Mouse (Mus musculus) naive thymus-derived CD4-positive, alpha-beta T cell, adult 2 months (primary cell): ENCODE measurements around the gene Aacs.
"Not testable (repeated sequence)": the region's sequence is repeated elsewhere in the genome, so short reads cannot be mapped to it uniquely, and the experiment has no call there.

Experiments used
- DNase-seq: peaks from one replicate; pipeline ENCODE4 v3.0.0-alpha.2; 2011; ENCODE audit warnings: low read depth

The Aacs gene

GRCm38 (mm10) chr5:125465701-125466106, 9.9 kb upstream of the Aacs start:
- peak; percentile 97 for DNase-seq

- DNase-seq: peak; percentile 30
Observed at GRCm38 (mm10) chr5:125466483-125466882, 9.1 kb upstream of the Aacs start.

GRCm38 (mm10) chr5:125467261-125467660, 8.4 kb upstream of the Aacs start:
- DNase-seq: no peak

GRCm38 (mm10) chr5:125470713-125471112, 4.9 kb upstream of the Aacs start:
- no peak for DNase-seq

GRCm38 (mm10) chr5:125472796-125473475, 2.7 kb upstream of the Aacs start:
- DNase-seq: no peak

GRCm38 (mm10) chr5:125475030-125475429, 584 bp upstream of the Aacs start:
- no peak for DNase-seq

- no peak for DNase-seq
Observed at GRCm38 (mm10) chr5:125476286-125476625, 642 bp downstream of the Aacs start.

GRCm38 (mm10) chr5:125476799-125477198, 1.2 kb downstream of the Aacs start:
- DNase-seq: no peak

- DNase-seq: no peak
Observed at GRCm38 (mm10) chr5:125477533-125477932, 1.9 kb downstream of the Aacs start.

- DNase-seq: no peak
Observed at GRCm38 (mm10) chr5:125478037-125478436, 2.4 kb downstream of the Aacs start.

- DNase-seq: no peak
Observed at GRCm38 (mm10) chr5:125479376-125479775, 3.8 kb downstream of the Aacs start.

GRCm38 (mm10) chr5:125480434-125481231, 5.0 kb downstream of the Aacs start:
- DNase-seq: no peak

GRCm38 (mm10) chr5:125482474-125482873, 6.9 kb downstream of the Aacs start:
- DNase-seq: no peak

GRCm38 (mm10) chr5:125483712-125484611, 8.3 kb downstream of the Aacs start:
- no peak for DNase-seq

GRCm38 (mm10) chr5:125485031-125485778, 9.6 kb downstream of the Aacs start:
- no peak for DNase-seq

- no peak for DNase-seq
Observed at GRCm38 (mm10) chr5:125486088-125486487, 10.5 kb downstream of the Aacs start.

- no peak for DNase-seq
Observed at GRCm38 (mm10) chr5:125487375-125488115, 11.9 kb downstream of the Aacs start.

GRCm38 (mm10) chr5:125488116-125488455, 12.5 kb downstream of the Aacs start:
- no peak for DNase-seq

GRCm38 (mm10) chr5:125488953-125489352, 13.3 kb downstream of the Aacs start:
- not testable (repeated sequence) for DNase-seq

GRCm38 (mm10) chr5:125491107-125491506, 15.5 kb downstream of the Aacs start:
- no peak for DNase-seq
